Mouse (Mus musculus) CH12.LX (cell line): ENCODE measurements around the gene Rbm19. TPM values are rescaled to one million over a fixed set of nuclear protein-coding genes. Genes with fewer than 3 reads are reported as not detected.

Source experiments
- DNase-seq: peaks from one replicate; pipeline ENCODE4 v3.0.0-alpha.2; 2013; ENCODE audit errors: extremely low read depth
- H3K27ac ChIP-seq: 2 replicates; pipeline ENCODE4 v1.5.1; 2012; ENCODE audit warnings: low read depth, mild to moderate bottlenecking, control low read depth, moderate library complexity; ENCODE audit not compliant: insufficient read depth
- H3K27me3 ChIP-seq: replicated peaks from 2 replicates; pipeline ENCODE3; 2012; ENCODE audit warnings: inconsistent platforms
- H3K36me3 ChIP-seq, 2 experiments: replicated peaks in 1 of 2; 2 replicates each; pipeline versions ENCODE3 to v1.6.1; 2012; ENCODE audit warnings: inconsistent platforms in 1 of 2, low read length in 1 of 2, mild to moderate bottlenecking in 1 of 2, mixed read lengths in 1 of 2, moderate library complexity in 1 of 2; ENCODE audit not compliant: control insufficient read depth in 1 of 2, insufficient read depth in 1 of 2
- H3K4me1 ChIP-seq, 2 experiments: 2 replicates each; pipeline ENCODE4 v1.6.1; 2012; ENCODE audit warnings: inconsistent platforms in 1 of 2, moderate library complexity in 1 of 2; ENCODE audit not compliant: insufficient read depth in 2 of 2, control insufficient read depth in 1 of 2
- H3K4me2 ChIP-seq: 2 replicates; pipeline ENCODE4 v1.6.1; 2012; ENCODE audit warnings: low read depth, mild to moderate bottlenecking, control low read depth; ENCODE audit not compliant: poor library complexity, insufficient read depth, severe bottlenecking
- H3K4me3 ChIP-seq, 3 experiments: fragments of 150-350 bp in 1 of 3; sonication (generic) in 1 of 3; replicated peaks in 1 of 3; 2 replicates each; pipeline versions ENCODE3 to v1.5.1; 2011 to 2012; ENCODE audit warnings: low read depth in 2 of 3, low read length in 2 of 3, mild to moderate bottlenecking in 2 of 3, moderate library complexity in 2 of 3, control low read depth in 1 of 3, improper control_type of control experiment in 1 of 3, inconsistent platforms in 1 of 3, mixed read lengths in 1 of 3; ENCODE audit not compliant: poor library complexity in 1 of 3
- H3K79me2 ChIP-seq: replicated peaks from 2 replicates; pipeline ENCODE4 v1.6.1; 2012; ENCODE audit warnings: mild to moderate bottlenecking, moderate library complexity; ENCODE audit not compliant: control insufficient read depth, poor library complexity, insufficient read depth, severe bottlenecking; ENCODE audit errors: extremely low read depth
- H3K9ac ChIP-seq: 2 replicates; pipeline ENCODE4 v1.6.1; 2012; ENCODE audit warnings: low read depth, mild to moderate bottlenecking, control low read depth, moderate library complexity; ENCODE audit not compliant: insufficient read depth
- H3K9me3 ChIP-seq: replicated peaks from 2 replicates; pipeline ENCODE3; 2012; ENCODE audit warnings: low read length, inconsistent platforms, mixed read lengths
- BHLHE40 ChIP-seq: IDR thresholded peaks from 2 replicates; pipeline ENCODE4 v1.6.1; 2011; ENCODE audit warnings: mild to moderate bottlenecking, low read depth, low read length, improper control_type of control experiment
- CHD2 ChIP-seq: IDR thresholded peaks from 2 replicates; pipeline ENCODE4 v1.6.1; 2011; ENCODE audit warnings: low read length, improper control_type of control experiment
- ELF1 ChIP-seq: IDR thresholded peaks from 2 replicates; pipeline ENCODE4 v1.6.1; 2014; ENCODE audit warnings: low read depth, mild to moderate bottlenecking, inconsistent platforms, low read length, improper control_type of control experiment
- ETS1 ChIP-seq: conservative IDR thresholded peaks from 2 replicates; pipeline ENCODE4 v1.6.1; 2012; ENCODE audit warnings: low read depth, mild to moderate bottlenecking, inconsistent platforms, low read length, improper control_type of control experiment, moderate library complexity
- HCFC1 ChIP-seq: IDR thresholded peaks from 2 replicates; pipeline ENCODE4 v1.6.1; 2012; ENCODE audit warnings: low read depth, mild to moderate bottlenecking, inconsistent platforms, low read length, improper control_type of control experiment
- IRF4 ChIP-seq: IDR thresholded peaks from 2 replicates; pipeline ENCODE4 v1.6.1; 2014; ENCODE audit warnings: low read depth, mild to moderate bottlenecking, inconsistent platforms, low read length, improper control_type of control experiment
- MAFK ChIP-seq: IDR thresholded peaks from 2 replicates; pipeline ENCODE4 v1.6.1; 2011; ENCODE audit warnings: low read length, improper control_type of control experiment; ENCODE audit not compliant: insufficient replicate concordance
- MAZ ChIP-seq: IDR thresholded peaks from 2 replicates; pipeline ENCODE4 v1.6.1; 2012; ENCODE audit warnings: low read depth, mild to moderate bottlenecking, inconsistent platforms, low read length, improper control_type of control experiment, moderate library complexity
- MEF2A ChIP-seq: IDR thresholded peaks from 2 replicates; pipeline ENCODE4 v1.6.1; 2014; ENCODE audit warnings: low read depth, mild to moderate bottlenecking, inconsistent platforms, low read length, improper control_type of control experiment, borderline replicate concordance
- MXI1 ChIP-seq: IDR thresholded peaks from 2 replicates; pipeline ENCODE4 v1.6.1; 2011; ENCODE audit warnings: mild to moderate bottlenecking, low read depth, low read length, improper control_type of control experiment
- NRF1 ChIP-seq: IDR thresholded peaks from 2 replicates; pipeline ENCODE4 v1.6.1; 2014; ENCODE audit warnings: low read depth, mild to moderate bottlenecking, inconsistent platforms, low read length, improper control_type of control experiment, moderate library complexity
- POLR2A ChIP-seq: IDR thresholded peaks from 2 replicates; pipeline ENCODE4 v1.6.1; 2011; ENCODE audit warnings: low read depth, mild to moderate bottlenecking, improper control_type of control experiment, low read length
- POLR2AphosphoS2 ChIP-seq: IDR thresholded peaks from 2 replicates; pipeline ENCODE4 v1.6.1; 2011; ENCODE audit warnings: low read depth, low read length, improper control_type of control experiment
- RAD21 ChIP-seq: IDR thresholded peaks from 2 replicates; pipeline ENCODE4 v1.6.1; 2011; ENCODE audit warnings: low read depth, mild to moderate bottlenecking, low read length, improper control_type of control experiment, moderate library complexity
- RCOR1 ChIP-seq: conservative IDR thresholded peaks from 2 replicates; pipeline ENCODE4 v1.6.1; 2012; ENCODE audit warnings: low read depth, mild to moderate bottlenecking, inconsistent platforms, low read length, improper control_type of control experiment
- SMC3 ChIP-seq: IDR thresholded peaks from 2 replicates; pipeline ENCODE4 v1.6.1; 2011; ENCODE audit warnings: low read depth, low read length, improper control_type of control experiment
- UBTF ChIP-seq: IDR thresholded peaks from 2 replicates; pipeline ENCODE4 v1.6.1; 2012; ENCODE audit warnings: low read depth, mild to moderate bottlenecking, inconsistent platforms, low read length, improper control_type of control experiment, moderate library complexity
- ZC3H11A ChIP-seq: IDR thresholded peaks from 2 replicates; pipeline ENCODE4 v1.6.1; 2012; ENCODE audit warnings: low read depth, mild to moderate bottlenecking, inconsistent platforms, low read length, improper control_type of control experiment
- ZKSCAN1 ChIP-seq: IDR thresholded peaks from 2 replicates; pipeline ENCODE4 v1.6.1; 2012; ENCODE audit warnings: low read depth, inconsistent platforms, low read length, improper control_type of control experiment, borderline replicate concordance
- ZMIZ1 ChIP-seq: IDR thresholded peaks from 2 replicates; pipeline ENCODE4 v1.6.1; 2012; ENCODE audit warnings: low read depth, mild to moderate bottlenecking, inconsistent platforms, low read length, improper control_type of control experiment
- dilution Hi-C: fragments of 300-500 bp; cut with MboI; formaldehyde crosslinking; loops from 2 replicates; pipeline ENCODE4 v1.14.3; 2020; ENCODE audit warnings: low sequenced_read_pairs; ENCODE audit not compliant: extremely low pct_unique_long_range_greater_than_20kb, extremely low pct_ligation_motif_present
- in situ Hi-C: fragments of 300-500 bp; cut with MboI; formaldehyde crosslinking; loops from 3 replicates; pipeline ENCODE4 v1.14.3; 2019; ENCODE audit warnings: low sequenced_read_pairs, low pct_ligation_motif_present, low pct_unique_long_range_greater_than_20kb, mixed read lengths
- polyA plus RNA-seq: library from polyadenylated mRNA; unstranded; fragments of >175 nt; gene quantifications from 2 replicates; pipeline ENCODE4 v1.2.1, GENCODE M21; 2012; ENCODE audit warnings: low read depth; ENCODE audit not compliant: insufficient read length
- total RNA-seq, 2 experiments: library from RNA; depleted of rRNA; stranded (reverse); fragments of 300-350 nt in 1 of 2; fragments of >200 nt in 1 of 2; gene quantifications; 2 replicates each; pipeline ENCODE4 v1.2.3; 2012 to 2014

Rbm19 gene
- total and polyA plus RNA-seq, 3 experiments: 36.2 to 81.4 (median 56.5) TPM

DNA sequence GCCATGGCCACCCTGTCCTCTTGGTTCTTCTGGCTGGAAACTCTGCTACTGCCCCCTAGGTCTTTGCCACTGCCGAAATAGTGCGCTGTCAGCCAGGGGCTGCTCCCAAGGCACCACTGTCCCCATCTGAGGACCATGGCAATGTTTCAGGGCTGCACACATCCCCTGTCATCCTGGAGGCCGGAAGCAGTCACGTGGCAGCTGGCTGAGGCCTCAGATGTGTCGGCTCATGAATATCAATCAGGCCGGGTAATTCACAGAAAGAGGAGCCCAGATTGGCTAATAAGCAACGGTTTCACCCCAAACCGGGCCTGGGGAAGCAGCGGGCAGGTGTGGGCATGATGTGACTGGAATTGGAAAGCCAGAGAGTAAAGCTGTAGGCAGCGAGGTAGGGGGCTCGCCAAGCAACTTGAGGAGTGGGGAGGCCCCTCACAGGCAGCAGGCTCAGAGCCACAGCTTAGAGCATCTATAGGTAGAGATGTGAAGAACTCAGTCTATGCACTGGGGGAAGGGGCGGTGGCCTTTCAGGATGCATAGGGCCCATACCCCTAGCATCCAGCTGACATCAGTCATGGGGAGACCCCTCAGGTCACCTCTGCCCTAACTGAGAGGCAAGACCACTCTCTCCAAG is 90.2 kb downstream of the Rbm19 start (continued):
- 0 out of 2 replicates have a peak, but pooled peaks have one; percentile 9 for TF ChIP-seq ELF1
- TF ChIP-seq MEF2A: no peak
- no peak for TF ChIP-seq ETS1

DNA sequence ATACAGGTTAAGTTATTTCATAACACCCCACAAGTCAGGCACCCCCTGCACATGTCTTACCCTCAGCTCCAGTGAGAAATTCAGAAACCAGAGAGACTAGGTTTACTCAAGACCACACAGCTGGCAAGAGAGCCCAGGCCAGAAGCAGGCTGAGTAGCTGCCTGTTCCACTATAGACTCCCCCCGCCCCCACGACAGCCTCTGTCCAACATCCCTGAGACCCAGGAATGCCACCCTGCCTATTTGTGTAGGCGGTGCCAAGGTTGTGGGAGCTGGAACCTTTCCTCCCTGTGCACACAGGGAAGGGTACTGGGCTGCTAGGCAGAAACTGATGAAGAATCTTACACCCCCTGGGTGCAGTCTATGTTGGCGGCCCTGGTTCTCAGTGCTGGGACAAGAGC is 91.2 kb downstream of the Rbm19 start:
- Histone ChIP-seq H3K9ac (no peak overlapping the region), H3K4me1 (peaks cover 11 to 12% of the 10 kb centered on the region in 2 experiments), H3K9me3 (no peaks in the 10 kb centered on the region), H3K4me3 (no peak overlapping the region), H3K36me3 (peaks cover 0 to 10% of the 10 kb centered on the region in 2 experiments), H3K27ac (no peak overlapping the region), H3K4me2 (no peak overlapping the region), H3K27me3 (peaks cover 8% of the 10 kb centered on the region), H3K79me2 (no peaks in the 10 kb centered on the region)
- TF ChIP-seq MXI1 (no peak), CHD2 (no peak), NRF1 (no peak), UBTF (no peak), RCOR1 (no peak), POLR2A (no peak), ZMIZ1 (no peak), MAZ (no peak), BHLHE40 (no peak), POLR2AphosphoS2 (no peak), RAD21 (no peak), ZKSCAN1 (no peak), IRF4 (no peak), MAFK (no peak), HCFC1 (no peak), ELF1 (no peak), ZC3H11A (no peak), ETS1 (no peak), SMC3 (no peak)
- dilution Hi-C loops: no loop called here
- no peak for DNase-seq
- in situ Hi-C loops: no loop called here
